Mouse (Mus musculus) cerebellum, adult 9-10 months (tissue): ENCODE measurements at regions not wholly inside any gene's neighbourhood (a gene's known extent, or its start where the extent isn't known, plus 50 kb on each side); places are given as distances from the start of the nearest gene placed in this dataset.
A peak's percentile ranks its signal among the peaks of the same experiment; 100 is the strongest.

Source experiments
- DNase-seq: peaks from one replicate; pipeline ENCODE4 v3.0.0; 2022

DNA sequence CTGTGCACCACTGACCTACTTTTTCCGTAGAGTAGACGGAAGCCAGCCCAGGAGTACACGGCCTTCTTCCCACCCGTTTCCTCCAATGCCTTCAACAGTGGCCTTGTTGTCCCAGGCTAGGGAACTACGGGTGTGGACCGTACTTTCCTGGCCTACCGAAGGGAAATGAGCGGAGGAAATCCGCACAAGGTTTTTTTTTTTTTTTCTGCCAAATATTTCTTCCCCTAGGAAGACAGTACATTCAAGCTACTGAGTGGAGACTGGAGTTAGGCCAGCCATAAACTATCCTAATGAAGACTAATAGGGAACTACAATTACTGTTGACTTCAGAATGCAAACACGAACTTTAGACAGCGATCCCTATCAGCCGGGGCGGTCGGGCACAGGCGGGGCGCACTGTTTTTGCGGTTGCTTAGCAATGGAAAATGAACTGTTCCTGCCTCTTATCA is 177.3 kb downstream of the Ttc8 start:
- DNase-seq, result no peak

DNA sequence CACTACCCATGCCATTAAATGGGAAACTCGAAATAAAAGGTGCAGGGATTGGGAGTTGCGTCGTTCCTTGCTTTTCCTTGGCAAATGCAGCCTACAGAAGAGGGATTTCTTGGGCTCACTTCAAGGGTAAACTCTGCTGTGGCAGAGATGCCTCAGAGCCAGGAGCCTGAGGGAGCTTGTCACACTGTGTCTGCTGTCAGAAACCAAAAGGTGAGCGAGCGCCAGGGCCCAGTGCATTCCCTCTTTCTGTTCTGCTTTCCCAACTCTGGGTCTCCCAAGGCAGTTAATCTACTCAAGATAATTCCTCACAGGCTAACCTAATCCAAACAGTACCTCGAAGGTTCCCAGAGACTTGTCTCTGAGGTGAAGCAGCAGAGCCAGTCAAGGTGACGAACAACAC is 179.5 kb downstream of the Ttc8 start:
- no peak for DNase-seq

DNA sequence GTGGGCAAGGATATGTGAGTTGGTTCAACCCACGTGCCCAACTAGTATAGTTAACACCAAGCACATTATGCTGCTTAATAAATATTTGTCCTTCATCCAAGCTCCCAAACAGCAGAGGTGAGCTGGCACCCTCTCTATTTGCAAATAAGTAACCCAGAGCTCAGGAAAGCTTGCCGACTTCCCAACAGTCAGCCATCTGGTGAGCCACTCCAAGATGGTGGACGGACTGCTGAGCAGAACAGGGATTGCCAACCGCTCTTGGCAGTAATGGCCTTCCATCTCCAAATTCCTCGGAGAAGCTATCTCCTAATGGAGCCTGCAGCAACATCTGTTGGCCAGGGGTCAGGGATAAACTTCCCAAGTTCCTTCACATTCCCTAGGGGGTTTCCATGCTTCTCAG is 188.2 kb downstream of the Ttc8 start:
- no peak for DNase-seq

DNA sequence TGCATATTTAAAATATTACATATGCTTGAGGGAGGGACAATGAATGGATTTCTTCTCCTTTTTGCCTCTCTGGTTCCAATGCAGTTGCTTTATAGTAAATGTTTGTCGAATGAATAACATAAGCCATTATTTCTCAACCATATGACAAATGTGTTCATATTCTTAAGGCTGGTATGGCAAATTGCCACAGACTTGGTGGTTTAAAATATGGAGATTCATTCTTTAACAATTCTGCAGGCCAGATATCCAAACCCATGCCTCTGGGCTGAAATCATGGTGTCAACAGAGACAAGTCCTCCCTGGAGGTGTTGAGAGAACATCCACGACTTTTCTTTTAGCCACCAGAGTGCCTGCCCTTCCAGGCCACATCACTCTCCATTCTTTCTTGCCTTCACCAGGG is 193.4 kb downstream of the Ttc8 start:
- DNase-seq, result no peak

DNA sequence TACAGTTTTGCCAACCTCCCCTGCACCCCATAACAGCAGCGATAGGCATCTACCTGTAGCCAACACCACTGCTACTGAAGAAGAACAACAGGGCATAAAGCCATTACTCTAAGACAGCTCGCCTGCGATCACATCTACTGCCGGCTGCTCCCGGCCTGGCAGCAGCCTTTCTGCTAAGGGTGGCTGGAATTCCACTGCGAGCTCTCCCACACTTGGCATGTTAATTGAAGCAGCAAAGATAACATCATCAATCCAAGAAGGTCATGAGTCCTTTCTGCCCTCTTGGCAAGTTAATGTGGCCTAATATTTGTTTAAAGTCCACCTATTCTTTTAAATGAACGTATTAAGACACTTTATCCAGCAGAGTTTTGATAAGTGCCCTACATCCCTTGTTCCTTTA is 196.1 kb downstream of the Ttc8 start:
- no peak for DNase-seq

DNA sequence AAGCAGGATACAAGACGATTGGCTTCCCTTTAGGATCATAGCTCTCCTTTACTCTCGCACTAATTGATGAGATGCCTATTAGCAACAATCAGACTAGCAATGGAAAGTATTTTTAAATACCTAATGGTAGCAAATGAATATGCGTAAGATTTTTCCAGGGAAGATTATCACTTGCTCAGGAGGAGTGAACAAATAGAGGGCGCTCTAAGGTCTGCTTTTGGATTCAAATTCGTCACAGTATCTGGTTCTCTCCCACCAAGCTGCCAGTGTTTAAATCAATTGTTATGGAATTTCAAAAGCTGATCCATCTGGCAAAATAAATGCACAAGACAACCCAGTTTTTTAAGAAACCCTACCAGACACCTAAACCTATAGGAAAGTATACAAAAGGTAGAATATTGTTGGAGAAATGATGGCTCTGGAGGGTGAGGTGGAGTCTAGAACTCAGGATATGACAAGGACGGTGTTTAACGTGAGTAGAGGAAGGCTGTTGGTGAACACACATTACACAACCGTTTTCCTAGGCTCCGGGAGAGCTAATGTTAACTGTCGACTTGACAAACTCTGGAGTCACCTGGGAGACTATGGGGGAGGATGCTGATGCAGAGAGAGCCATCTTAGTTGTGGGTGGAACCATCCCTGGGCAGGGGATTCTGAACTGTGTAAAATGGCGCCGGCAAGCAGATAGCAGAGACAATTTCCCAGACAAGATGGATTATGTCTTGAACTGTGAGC is 198.2 kb downstream of the Ttc8 start:
- peak; percentile 38 for DNase-seq

DNA sequence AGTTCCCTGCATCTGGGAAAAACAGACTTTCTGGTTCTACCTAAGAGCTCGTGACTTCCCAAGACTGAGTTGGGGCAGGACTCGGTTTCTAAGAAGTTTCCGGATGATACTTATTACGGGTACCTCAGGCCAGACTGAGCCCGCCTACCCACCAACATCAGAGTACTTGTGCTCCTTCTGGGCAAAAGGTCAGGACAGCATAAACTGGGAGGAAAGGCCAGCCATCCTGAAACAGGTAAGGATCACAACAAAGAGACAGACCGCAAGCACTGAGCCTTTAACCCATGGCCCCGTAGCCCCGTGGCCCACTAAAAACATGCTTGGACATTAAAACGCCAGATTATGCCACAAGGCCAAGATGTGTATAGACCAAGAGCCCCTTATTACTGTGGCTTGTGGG is 199.6 kb downstream of the Ttc8 start:
- DNase-seq, result no peak

DNA sequence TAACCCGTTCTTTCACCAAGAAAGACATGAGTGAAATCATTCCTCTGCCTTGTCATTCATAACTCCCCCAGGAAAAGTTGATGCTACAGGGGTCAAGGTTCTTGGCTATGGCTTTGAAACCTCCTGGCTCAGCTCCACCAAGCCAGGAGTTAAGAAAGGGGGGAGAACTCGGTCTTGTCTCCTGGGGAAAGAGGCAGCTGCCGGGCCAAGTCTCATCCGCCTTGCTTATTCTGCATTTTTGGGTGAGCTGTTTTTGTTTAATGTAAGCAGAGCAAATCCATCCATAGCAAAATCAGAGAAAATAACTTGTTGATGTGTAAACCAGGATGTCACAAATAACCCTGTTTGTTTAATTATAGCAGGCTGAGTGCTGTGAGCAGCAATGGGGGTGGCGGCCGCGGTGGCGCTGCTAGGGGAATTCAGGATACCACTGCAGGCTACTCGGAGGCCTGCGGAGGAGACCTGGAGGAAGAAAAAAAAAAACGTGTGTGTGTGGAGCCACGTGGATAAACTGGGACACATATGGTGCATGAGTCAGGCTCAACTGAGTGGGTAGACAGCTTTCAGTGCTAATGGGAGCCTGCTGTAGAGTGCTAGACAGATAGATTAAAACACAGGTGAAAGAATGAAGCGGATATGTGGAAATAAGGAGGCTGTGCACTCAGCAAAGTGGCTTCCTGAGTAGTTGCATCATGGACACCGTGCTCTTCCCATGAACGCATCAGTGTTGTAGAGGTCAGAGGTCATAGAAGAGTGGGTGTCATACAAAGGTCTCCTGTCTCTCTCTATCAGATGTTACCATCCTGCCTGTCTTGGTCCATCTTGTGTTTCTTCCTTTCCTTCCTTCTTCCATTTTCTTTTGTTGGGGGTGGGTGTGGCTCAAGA is 203.5 kb downstream of the Ttc8 start:
- DNase-seq, result peak; percentile 16

DNA sequence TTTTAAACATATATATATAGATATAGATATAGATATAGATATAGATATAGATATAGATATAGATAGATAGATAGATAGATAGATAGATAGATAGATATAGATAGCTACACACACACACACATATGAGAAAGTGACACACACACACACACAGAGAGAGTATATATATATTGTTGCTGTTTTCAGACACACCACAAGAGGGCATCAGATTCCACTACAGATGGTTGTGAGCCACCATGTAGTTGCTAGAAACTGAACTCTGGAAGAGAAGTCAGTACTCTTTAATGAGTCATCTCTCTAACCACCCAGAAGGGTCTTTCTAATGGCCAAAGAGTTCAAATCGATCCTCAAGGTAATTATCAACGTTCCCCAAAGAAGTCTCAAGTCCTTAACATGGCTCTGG is 205.8 kb downstream of the Ttc8 start:
- DNase-seq, result no peak
